Mouse (Mus musculus) heart, postnatal 0 days (tissue): Measurements from ENCODE around the gene Pxk. TPM values are rescaled to one million over a fixed set of nuclear protein-coding genes. Genes with fewer than 3 reads are reported as not detected.
A peak's percentile ranks its signal among the peaks of the same experiment; 100 is the strongest.

ENCODE experiments used
- ATAC-seq: fragments of 200-750 bp; cut with Nextera tagmentation; 2 replicates; pipeline ENCODE4 v1.8.0; 2017; ENCODE audit warnings: low read depth, moderate number of reproducible peaks, moderate library complexity; ENCODE audit not compliant: insufficient read depth
- DNase-seq: peaks from one replicate; pipeline ENCODE4 v3.0.0-alpha.2; 2016; ENCODE audit warnings: low spot score
- H3K27ac ChIP-seq: fragments of 300-500 bp; sonication (generic); 2 replicates; pipeline ENCODE4 v1.5.1; 2014; ENCODE audit warnings: low read depth, mild to moderate bottlenecking
- H3K27me3 ChIP-seq: fragments of 300-500 bp; sonication (generic); 2 replicates; pipeline ENCODE4 v1.6.1; 2014; ENCODE audit warnings: low read length, mixed read lengths; ENCODE audit not compliant: control insufficient read depth, insufficient read depth
- H3K36me3 ChIP-seq: fragments of 300-500 bp; sonication (generic); replicated peaks from 2 replicates; pipeline ENCODE4 v1.6.1; 2014; ENCODE audit warnings: low read length, mixed read lengths; ENCODE audit not compliant: control insufficient read depth, insufficient read depth
- H3K4me1 ChIP-seq: fragments of 300-500 bp; sonication (generic); 2 replicates; pipeline ENCODE4 v1.6.1; 2014; ENCODE audit warnings: antibody characterized with exemption; ENCODE audit not compliant: control insufficient read depth, insufficient read depth
- H3K4me2 ChIP-seq: fragments of 300-500 bp; sonication (generic); 2 replicates; pipeline ENCODE4 v1.6.1; 2014; ENCODE audit warnings: low read depth, mild to moderate bottlenecking, low read length, moderate library complexity
- H3K4me3 ChIP-seq: fragments of 300-500 bp; sonication (generic); 2 replicates; pipeline ENCODE4 v1.5.1; 2014; ENCODE audit warnings: low read depth, low read length
- H3K9ac ChIP-seq: fragments of 300-500 bp; sonication (generic); replicated peaks from 2 replicates; pipeline ENCODE4 v1.6.1; 2014; ENCODE audit warnings: low read depth, low read length, mixed read lengths
- H3K9me3 ChIP-seq: fragments of 300-500 bp; sonication (generic); replicated peaks from 2 replicates; pipeline ENCODE4 v1.6.1; 2016; ENCODE audit warnings: low read length; ENCODE audit not compliant: control insufficient read depth
- CTCF ChIP-seq: IDR thresholded peaks from 2 replicates; pipeline ENCODE4 v1.5.1; 2016; ENCODE audit warnings: antibody characterized with exemption, control low read depth, low read depth
- EP300 ChIP-seq: IDR thresholded peaks from 2 replicates; pipeline ENCODE4 v1.6.1; 2016; ENCODE audit warnings: antibody characterized with exemption, low read depth
- WGBS: fragments of 180-500 bp; shearing (Covaris S2); extraction: QIAGEN DNeasy Blood & Tissue Kit; methylation state at CpG from one replicate; pipeline ENCODE4 v1.1.7; 2014; 5-methylcytosine and 5-hydroxymethylcytosine counted together
- polyA plus RNA-seq: library from polyadenylated mRNA; unstranded; fragments of >200 nt; fragmentation: Nextera tagmentation; extraction: Ambion mirVana; gene quantifications from 2 replicates; pipeline ENCODE4 v1.2.1, GENCODE M21; 2015
- total RNA-seq: library from RNA; depleted of rRNA; stranded (reverse); fragments of >200 nt; gene quantifications from 2 replicates; pipeline ENCODE4 v1.2.3, GENCODE M21; 2014; ENCODE audit warnings: low replicate concordance

Pxk gene
- total and polyA plus RNA-seq, 2 experiments from 2014 or later = 14.5 to 26.2 TPM

DNA sequence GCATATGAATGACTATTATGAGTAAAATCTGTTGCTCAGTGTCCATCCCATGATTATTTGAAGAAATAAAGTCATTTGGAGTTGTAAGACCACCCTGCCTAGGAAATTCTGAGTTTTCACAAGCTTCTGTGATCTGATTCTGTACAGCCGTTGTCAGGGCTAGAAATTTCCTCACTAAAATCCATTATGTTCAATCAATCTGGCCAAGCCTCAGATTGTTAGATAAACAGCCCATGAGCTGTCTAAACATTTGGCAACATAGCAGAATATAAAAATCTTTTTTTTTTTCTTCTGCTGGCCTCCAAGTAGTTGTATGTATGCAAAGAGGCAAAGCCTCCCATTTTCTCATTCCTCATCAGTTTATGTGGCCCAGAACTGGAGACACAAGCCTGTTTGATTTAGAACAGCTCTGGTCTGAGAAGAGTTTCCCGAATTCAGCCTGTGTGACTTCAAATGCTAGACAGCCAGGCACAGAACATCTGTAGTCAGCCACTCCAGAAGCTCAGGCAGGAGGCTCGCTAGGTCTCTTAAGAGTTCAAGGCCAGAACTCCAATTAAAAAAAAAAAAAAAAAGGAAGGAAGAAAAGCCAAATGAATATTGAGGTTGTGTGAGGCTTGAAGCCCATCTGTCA, 3.0 kb upstream of the Pxk start:
- no peaks in the 10 kb centered on the region for H3K9me3 ChIP-seq
- TF ChIP-seq CTCF (no peak), EP300 (no peak)
- H3K27ac ChIP-seq = peak overlapping the region; percentile 81
- no peak overlapping the region for H3K4me3 ChIP-seq
- WGBS = 57% methylated on average over 3 of the region's 3 CpGs
- DNase-seq = no peak
- peaks cover 8% of the 10 kb centered on the region for H3K4me1 ChIP-seq
- no peak overlapping the region; the same call in 1 of the 2 replicates for H3K4me2 ChIP-seq
- no peak for ATAC-seq
- H3K27me3 ChIP-seq = no peaks in the 10 kb centered on the region
- 0 out of 2 replicates have a peak overlapping the region, but pooled peaks have one; percentile 38 for H3K9ac ChIP-seq
- H3K36me3 ChIP-seq = peaks cover 15% of the 10 kb centered on the region

DNA sequence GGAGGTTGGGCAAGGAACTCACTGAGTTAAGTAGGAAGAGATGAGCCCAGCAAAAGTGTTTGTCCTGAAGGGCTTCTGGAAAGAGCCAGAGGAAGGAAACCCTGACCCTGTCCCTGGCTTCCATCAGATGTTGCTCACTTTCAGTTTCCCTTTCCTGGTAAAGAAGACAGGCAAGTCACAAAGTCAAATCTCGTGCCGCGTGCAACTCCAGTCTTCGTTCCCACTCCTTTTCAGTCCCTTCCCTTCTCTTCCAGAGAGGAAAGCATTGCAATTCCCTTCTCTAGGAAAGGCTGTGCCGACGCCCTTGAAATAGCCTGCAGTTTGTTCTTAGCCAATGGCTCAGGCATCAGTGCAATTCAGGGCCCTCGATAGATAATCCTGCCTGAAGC, 2.5 kb upstream of the Pxk start:
- Histone ChIP-seq H3K36me3 (peaks cover 10% of the 10 kb centered on the region), H3K27ac (peak overlapping the region; percentile 81), H3K4me1 (peaks cover 8% of the 10 kb centered on the region), H3K9me3 (no peaks in the 10 kb centered on the region), H3K4me2 (peak overlapping the region; percentile 28; the same call in 1 of the 2 replicates), H3K9ac (0 out of 2 replicates have a peak overlapping the region, but pooled peaks have one; percentile 38), H3K4me3 (no peak overlapping the region), H3K27me3 (no peaks in the 10 kb centered on the region)
- 36% methylated on average over 7 of the region's 7 CpGs for WGBS
- DNase-seq = peak; percentile 52
- TF ChIP-seq EP300 (no peak), CTCF (no peak)
- no peak for ATAC-seq

DNA sequence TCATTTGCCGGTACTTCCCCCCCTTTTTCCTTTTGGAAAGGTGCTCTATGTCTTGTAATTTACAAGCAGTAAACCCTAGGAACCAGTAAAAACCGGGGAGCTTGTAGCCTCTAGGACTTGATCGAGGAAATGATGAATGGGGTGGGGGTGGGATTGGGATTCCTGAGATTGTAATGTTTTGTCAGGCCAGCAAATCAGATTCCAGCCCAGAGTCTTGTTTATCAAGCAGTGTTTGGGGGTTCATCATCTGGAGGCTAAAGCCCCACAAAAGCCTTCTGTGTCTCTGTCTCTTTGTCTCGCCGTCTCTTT, 630 bp downstream of the Pxk start:
- Histone ChIP-seq H3K9ac (peak overlapping the region; percentile 86), H3K27ac (peak overlapping the region; percentile 77), H3K4me2 (peak overlapping the region; percentile 84), H3K27me3 (no peaks in the 10 kb centered on the region), H3K9me3 (no peaks in the 10 kb centered on the region), H3K4me3 (peak overlapping the region; percentile 87), H3K36me3 (0 out of 2 replicates have a peak, but pooled peaks cover 9% of the 10 kb centered on the region), H3K4me1 (peaks cover 12% of the 10 kb centered on the region)
- DNase-seq = no peak
- 2% methylated on average over 5 of the region's 5 CpGs for WGBS
- no peak for TF ChIP-seq EP300
- no peak for TF ChIP-seq CTCF
- ATAC-seq = no peak

DNA sequence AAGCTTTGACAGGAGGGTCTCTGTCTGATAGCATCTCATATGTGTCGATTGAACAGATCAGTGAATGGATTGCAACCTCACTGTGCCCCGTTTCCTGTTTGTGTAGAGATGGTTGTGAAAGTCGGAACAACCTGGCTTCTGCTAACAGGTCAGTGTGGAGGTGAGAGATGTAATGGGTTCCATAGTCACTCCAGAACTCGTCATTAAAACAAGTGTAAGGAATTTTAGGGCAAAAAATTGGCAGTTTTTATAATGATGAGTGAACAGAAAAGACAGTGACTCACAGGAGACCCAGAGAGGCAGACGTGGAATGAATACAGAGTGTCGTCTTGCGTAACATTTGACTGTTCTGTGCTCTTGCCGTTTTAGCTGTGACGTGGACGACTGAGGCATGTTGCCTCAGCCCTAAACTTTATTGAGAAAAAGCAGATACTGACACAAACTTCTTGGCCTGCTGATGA, 1.6 kb downstream of the Pxk start:
- 61% methylated on average over 10 of the region's 10 CpGs for WGBS
- DNase-seq (no peak), ATAC-seq (no peak)
- Histone ChIP-seq H3K4me3 (peak overlapping the region; percentile 87; the same call in 1 of the 2 replicates), H3K36me3 (0 out of 2 replicates have a peak, but pooled peaks cover 9% of the 10 kb centered on the region), H3K4me1 (peaks cover 12% of the 10 kb centered on the region), H3K27me3 (no peaks in the 10 kb centered on the region), H3K9ac (no peak overlapping the region), H3K27ac (no peak overlapping the region; the same call in 1 of the 2 replicates), H3K4me2 (peak overlapping the region; percentile 84), H3K9me3 (no peaks in the 10 kb centered on the region)
- TF ChIP-seq CTCF (no peak), EP300 (no peak)

DNA sequence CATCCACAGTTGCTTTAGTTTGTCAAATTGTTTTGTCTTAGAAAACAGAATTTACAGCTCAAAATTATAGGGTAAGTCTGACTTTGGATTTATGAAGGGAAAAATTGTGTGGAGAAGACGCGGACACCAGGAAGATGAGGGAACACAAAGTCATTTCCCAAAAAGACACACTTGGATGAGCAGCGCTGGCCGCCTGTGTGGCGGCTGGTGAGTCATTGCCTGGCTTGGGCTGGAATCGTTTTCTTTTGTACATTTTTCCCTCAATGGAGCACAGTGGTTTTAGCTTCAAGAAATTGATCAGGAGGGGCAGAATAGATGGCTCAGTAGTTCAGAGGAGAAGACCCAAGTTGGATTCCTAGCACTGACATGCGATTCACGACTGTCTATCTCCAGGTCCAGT, 3.9 kb downstream of the Pxk start:
- Histone ChIP-seq H3K4me3 (no peak overlapping the region), H3K9me3 (no peaks in the 10 kb centered on the region), H3K4me2 (no peak overlapping the region), H3K36me3 (peaks cover 9% of the 10 kb centered on the region; the same call in 1 of the 2 replicates), H3K9ac (no peak overlapping the region), H3K4me1 (peaks cover 12% of the 10 kb centered on the region), H3K27ac (no peak overlapping the region), H3K27me3 (no peaks in the 10 kb centered on the region)
- ATAC-seq (no peak), DNase-seq (no peak)
- TF ChIP-seq EP300 = no peak
- no peak for TF ChIP-seq CTCF
- WGBS = 86% methylated on average over 8 of the region's 8 CpGs

DNA sequence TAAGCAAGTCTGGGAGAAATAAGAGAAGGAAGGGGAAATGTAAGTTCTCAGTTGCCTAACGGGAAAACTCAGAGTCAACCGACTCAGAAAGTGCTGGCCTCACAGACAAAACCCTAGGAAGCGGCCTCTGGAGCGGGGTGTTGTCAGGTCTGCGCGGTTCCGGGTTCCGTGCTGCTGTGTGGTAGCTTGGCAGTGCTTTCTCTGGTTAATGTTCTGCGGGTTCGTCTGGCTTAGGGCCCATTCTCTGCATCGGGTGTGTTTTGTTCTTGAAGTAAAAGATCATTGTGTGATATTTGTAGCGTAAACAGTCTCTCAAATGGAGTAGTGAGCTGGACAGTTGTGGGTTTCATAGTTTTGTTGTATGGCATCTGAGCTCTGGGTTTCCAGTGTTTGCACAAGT, 4.7 kb downstream of the Pxk start:
- Histone ChIP-seq H3K4me3 (no peak overlapping the region), H3K9me3 (no peaks in the 10 kb centered on the region), H3K9ac (no peak overlapping the region), H3K4me1 (peaks cover 12% of the 10 kb centered on the region), H3K27me3 (no peaks in the 10 kb centered on the region), H3K36me3 (peaks cover 9% of the 10 kb centered on the region; the same call in 1 of the 2 replicates), H3K27ac (no peak overlapping the region), H3K4me2 (no peak overlapping the region)
- DNase-seq (no peak), ATAC-seq (no peak)
- TF ChIP-seq CTCF (no peak), EP300 (no peak)
- 78% methylated on average over 12 of the region's 12 CpGs for WGBS
